Mouse (Mus musculus): ENCODE data around the gene Tgm2. TPM values are rescaled to one million over a fixed set of nuclear protein-coding genes. Genes with fewer than 3 reads are reported as not detected.

The Tgm2 gene
- total RNA-seq, 2 experiments from 2014 or later: 162 to 208 TPM

DNA sequence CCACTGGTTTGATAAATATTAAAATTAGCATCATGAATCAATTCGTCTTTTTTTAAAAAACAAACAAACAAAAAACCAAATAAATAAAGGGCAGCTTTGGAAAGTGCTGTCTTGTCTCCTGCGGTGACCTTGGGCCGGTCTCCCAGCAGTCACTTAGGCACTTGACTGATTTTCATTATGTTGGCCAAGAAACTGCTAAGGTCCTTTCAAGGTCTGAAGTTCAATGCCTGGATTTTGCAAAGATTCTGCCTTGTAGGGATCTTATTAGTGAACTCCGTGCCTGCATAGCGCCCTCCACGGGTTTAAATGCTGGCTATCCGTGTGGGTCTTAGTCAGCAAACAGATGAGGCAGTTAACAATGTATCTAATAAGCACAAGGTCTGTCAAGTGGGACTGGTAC, 67.3 kb downstream of the Tgm2 start:
- DNase-seq: no peak
- intact Hi-C loops (cut with DNase I): no loop called here

DNA sequence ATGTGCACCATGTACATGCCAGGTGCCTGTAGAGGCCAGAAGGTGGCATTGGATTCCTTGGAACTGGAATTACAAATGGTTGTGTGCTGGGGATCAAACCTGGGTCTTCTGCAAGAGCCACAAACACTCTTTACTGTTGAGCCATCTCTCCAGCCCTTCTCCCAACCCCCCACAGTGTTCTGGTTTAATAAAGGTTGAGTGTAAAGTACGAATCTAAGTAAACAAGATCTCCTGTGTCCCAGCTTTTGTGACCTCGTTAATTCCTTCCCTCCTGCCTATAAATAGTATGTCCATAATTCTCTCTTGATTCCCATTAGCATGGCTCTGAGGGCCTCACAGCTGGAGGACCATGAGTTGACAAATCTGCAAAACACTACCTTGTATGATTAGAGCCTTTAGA, 68.3 kb downstream of the Tgm2 start:
- no peak for DNase-seq
- intact Hi-C loops (cut with DNase I): no loop called here

DNA sequence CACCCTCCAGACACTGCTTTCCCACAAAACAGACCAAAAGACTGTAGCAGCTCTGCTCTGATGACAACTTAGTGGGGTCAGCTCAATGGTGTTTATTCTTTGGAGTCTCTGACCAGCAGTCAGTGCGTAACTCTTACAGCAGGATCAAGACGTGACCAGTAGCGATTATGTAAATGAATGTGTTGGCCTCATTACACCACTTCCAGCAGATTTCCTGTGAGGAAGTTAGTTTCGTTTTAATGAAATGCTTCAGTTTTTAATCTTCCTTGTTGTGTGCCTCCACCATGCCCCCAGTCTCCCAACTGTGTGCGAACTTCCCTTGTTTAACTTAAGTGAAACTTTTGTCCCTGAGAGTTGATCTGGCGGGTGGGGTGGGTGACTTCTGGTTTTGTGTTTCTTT, 69.5 kb downstream of the Tgm2 start:
- intact Hi-C loops (cut with DNase I): no loop called here
- no peak for DNase-seq

DNA sequence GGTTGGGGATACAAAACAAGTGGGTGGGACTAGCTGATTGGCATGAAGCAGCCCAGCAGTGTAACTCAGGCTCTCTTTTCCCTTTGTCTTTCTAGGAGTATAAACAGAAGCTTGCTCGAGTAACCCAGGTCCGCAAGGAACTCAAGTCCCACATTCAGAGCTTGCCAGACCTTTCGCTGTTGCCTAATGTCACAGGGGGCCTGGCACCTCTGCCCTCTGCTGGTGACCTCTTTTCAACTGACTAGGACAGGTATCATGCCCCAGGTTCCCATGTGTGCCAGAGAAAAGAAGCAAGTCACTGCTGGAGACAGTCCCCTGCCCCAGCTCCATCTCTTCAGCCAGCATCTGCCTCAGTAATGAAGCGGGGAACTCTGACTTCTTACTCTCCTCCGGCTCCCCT, 71.4 kb downstream of the Tgm2 start:
- intact Hi-C loops (cut with DNase I): no loop called here
- DNase-seq: no peak

DNA sequence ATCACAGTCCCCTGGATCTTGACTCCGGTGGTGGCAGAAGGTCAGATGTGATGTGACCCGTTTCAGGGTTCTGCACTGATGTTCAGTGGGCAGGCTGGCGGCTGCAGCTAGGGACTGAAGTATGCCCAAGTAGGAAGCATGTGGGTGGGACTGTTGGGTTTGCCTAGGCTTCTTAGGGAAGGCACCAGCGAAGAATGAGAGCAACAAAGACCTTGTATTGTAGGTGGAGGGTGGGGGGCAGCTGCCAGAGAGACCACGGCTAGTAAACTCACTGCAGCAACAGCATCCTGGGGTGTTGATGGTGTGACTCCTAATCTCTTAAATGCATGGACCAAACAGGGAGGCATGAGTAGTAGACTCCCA, 74.6 kb downstream of the Tgm2 start:
- intact Hi-C loops (cut with DNase I): no loop called here
- no peak for DNase-seq

DNA sequence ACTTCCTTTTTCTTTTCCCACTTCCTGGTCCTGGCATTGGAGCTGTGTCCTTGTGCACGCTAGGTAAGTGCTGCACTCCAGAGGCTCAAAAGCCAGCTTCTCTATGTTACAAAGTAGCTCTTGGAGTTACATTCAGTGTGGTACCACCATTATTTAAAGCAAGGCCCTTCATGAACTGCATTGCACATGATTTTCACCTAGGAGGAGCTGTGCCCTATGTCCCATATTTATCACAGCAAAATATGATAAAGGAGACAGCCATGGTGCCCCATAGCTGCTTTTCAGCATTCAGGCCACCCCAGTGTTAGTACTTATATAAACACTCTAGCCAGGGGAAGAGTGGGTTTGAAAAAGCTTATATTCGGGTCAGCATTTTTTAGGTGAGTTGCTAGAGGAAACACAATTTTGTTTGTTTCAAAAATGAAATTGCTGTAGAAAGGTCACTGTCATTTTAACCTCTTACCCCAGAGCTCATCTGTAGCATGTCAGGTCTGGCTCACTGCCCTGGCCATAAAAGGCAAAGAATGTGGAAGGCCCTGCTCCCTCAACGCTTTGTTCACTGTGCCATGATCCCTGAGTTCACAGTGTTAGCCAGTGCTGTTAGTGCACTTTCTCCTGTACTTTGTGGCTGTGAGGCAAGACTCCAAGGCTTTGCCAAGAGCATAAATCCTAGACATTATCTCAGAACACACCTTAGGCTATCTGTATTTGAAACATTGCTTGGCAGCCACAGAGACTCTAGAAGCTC, 75.2 kb downstream of the Tgm2 start:
- intact Hi-C loops (cut with DNase I): no loop called here
- DNase-seq: peak; percentile 31 to 41

DNA sequence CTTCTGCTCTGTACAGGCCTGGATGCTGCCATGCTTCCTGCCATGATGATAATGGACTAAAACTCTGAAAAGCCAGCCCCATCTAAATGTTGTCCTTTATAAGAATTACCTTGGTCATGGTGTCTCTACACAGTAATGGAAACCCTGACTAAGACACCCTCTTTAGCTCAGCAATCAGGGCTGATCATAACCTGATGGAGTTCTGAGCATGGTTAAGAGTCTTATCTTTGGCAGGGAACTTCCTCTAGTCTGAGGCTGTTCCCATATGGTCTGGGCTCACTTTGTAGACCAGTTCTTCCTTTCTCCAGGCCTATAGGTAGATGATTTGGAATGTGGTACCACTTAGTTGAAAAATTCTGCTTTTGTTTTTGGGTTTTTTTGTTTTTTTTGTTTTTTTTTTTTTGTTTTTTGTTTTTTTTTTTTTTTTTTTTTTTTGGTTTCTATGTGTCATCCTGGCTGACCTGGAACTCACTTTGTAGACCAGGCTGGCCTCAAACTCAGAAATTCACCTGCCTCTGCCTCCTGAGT, 77.7 kb downstream of the Tgm2 start:
- intact Hi-C loops (cut with DNase I): no loop called here
- no peak for DNase-seq

DNA sequence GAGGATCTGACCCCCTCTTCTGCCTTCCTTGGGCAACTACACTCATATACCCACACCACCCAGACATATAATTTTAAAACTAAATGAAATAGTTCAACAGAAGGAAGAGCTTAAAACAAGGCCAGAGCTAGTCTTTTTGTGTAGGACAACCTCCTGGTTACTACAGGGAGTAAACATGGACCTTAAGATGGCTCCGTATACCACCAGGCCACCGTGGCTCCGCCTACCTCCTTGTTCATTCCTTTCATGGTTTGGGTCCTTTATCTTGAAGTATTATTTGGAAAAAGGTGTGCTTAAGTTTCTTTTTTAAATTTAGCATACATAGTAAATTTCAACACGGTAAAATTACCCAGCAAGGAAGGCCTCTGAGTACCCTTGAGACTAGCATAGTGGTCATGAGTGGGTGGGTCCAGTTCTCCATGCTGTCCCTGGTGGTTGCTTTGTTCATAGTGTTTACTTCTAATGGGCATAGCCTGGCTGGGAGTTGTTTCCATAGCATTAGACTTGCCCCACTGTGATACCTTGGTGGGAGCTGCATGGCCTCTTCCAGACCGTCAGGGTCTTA, 78.9 kb downstream of the Tgm2 start:
- intact Hi-C loops (cut with DNase I): no loop called here
- DNase-seq: no peak

DNA sequence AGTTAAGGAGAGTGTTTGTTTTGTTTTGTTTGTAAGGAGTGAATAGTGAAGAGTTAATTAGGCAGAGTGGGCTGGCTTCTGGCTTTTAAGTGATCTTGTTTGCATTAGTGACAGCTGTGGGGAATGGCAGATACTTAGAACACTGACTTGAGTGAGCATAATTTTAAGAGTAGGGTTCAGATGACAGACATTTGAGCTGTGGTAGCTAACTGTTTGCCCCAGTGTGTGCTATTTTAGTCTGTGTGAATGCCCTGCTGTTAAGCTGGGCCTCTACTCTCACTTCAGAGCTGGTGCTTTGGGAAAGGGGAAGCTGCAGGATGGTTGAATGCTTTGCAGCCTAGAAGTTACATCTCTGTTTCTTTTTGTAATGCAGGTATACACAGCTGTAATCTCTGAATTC, 79.8 kb downstream of the Tgm2 start:
- no peak for DNase-seq
- intact Hi-C loops (cut with DNase I): no loop called here

Other genes with a start within 250 kb of the Tgm2 start
- gene Vstm2l, start 231.8 kb downstream of the Tgm2 start, total RNA-seq (2021): under 1 TPM in 1 of 2 experiments, not detected in 1; 0.20 TPM
- gene Tti1, start 118.0 kb downstream of the Tgm2 start, total RNA-seq (2021): 10 to 100 TPM; 21.3 to 26.1 TPM
- 10 to 100 TPM; 30.0 to 32.4 TPM for gene Rprd1b, start 117.9 kb downstream of the Tgm2 start, total RNA-seq (2021)
- gene D630003M21Rik, start 82.8 kb upstream of the Tgm2 start, total RNA-seq (2021): 1 to 10 TPM; 8.6 to 8.7 TPM
- not detected for gene Bpi, start 111.7 kb upstream of the Tgm2 start, total RNA-seq (2021)
- 1 to 10 TPM; 5.9 to 6.6 TPM for gene Lbp, start 160.1 kb upstream of the Tgm2 start, total RNA-seq (2021)
- under 1 TPM in 1 of 2 experiments, not detected in 1; 0.24 TPM for gene Snhg11, start 229.2 kb upstream of the Tgm2 start, total RNA-seq (2021)